ENCODE assay signal across 8 mouse cellular contexts in the genomic region with DNA sequence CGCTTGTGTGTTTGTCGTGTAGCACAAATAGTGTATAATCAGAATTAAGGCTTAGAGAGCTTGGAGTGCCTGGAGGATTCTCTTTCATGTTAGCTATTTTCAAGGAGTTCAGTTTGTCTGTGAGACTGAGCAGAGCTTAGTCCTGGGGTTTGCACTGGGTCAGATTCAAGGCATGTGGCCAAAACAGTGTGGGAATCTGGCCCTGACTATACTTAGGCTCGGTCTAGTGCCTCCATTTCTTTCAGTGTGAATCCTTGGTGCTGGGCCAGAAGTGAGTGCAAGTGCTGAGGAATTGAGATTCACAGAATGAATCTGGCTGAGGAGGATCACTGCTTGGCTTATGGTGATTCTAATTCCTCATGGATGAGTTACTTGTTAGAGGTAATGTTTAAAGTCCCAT. TPM values are rescaled to one million over a fixed set of nuclear protein-coding genes. Genes with fewer than 3 reads are reported as not detected.
DNase-seq lines count a peak whose midpoint lies in the region; ATAC-seq and TF ChIP-seq lines count a peak whose summit lies in the region.

No protein-coding gene starts in this region.

- ATAC-seq in liver, postnatal 0 days, result no peak
- ATAC-seq in cerebellum, adult (ENCODE audit: insufficient number of reproducible peaks, low FRiP score, low TSS enrichment), result peak; percentile 40
- ATAC-seq in kidney, postnatal 0 days (replicated peaks; ENCODE audit: low FRiP score, low read depth), result no peak
- no peak for ATAC-seq in frontal cortex, adult (ENCODE audit: low TSS enrichment)

- H3K36me3 ChIP-seq in liver, adult 2 months (ENCODE audit: control insufficient read depth, insufficient read depth, low read length), result no peaks in the 10 kb centered on the region
- H3K36me3 ChIP-seq in liver, postnatal 0 days (replicated peaks; ENCODE audit: insufficient read depth, low read length), result no peaks in the 10 kb centered on the region
- H3K36me3 ChIP-seq in kidney, postnatal 0 days (ENCODE audit: insufficient read depth, low read length), result no peaks in the 10 kb centered on the region

- H3K79me2 ChIP-seq in liver, adult 2 months (ENCODE audit: control insufficient read depth, insufficient read depth, low read length), result peaks cover 29% of the 10 kb centered on the region

- no peak overlapping the region for H3K4me2 ChIP-seq in liver, postnatal 0 days (ENCODE audit: low read depth, low read length)
- H3K4me2 ChIP-seq in kidney, postnatal 0 days (ENCODE audit: low read length), result no peak overlapping the region

- no peak for TF ChIP-seq CTCF in liver, adult 2 months (IDR thresholded peaks at IDR 0.05; ENCODE audit: low read depth, low read length)
- no peak for TF ChIP-seq CTCF in liver, postnatal 0 days (IDR thresholded peaks at IDR 0.05; ENCODE audit: low read depth)
- TF ChIP-seq CTCF in kidney, postnatal 0 days (IDR thresholded peaks at IDR 0.05; ENCODE audit: low read depth), result no peak

- 48% methylated on average over 3 of the region's 3 CpGs for WGBS in liver, adult 2 months
- WGBS in liver, postnatal 0 days (ENCODE audit: insufficient replicate concordance), result 58% methylated on average over 3 of the region's 3 CpGs
- WGBS in kidney, postnatal 0 days, result 57% methylated on average over 3 of the region's 3 CpGs

- peaks cover 43% of the 10 kb centered on the region for H3K4me1 ChIP-seq in liver, adult 2 months (ENCODE audit: control insufficient read depth, insufficient read depth, low read length)
- H3K4me1 ChIP-seq in liver, postnatal 0 days (ENCODE audit: insufficient read depth), result peaks cover 10% of the 10 kb centered on the region
- H3K4me1 ChIP-seq in kidney, postnatal 0 days (replicated peaks; ENCODE audit: insufficient read depth, low read length), result peaks cover 19% of the 10 kb centered on the region; the same call in 1 of the 2 replicates

- H3K27ac ChIP-seq in liver, adult 2 months (replicated peaks; ENCODE audit: insufficient read depth, low read depth, low read length), result no peak overlapping the region
- no peak overlapping the region for H3K27ac ChIP-seq in liver, postnatal 0 days (ENCODE audit: low read depth)
- H3K27ac ChIP-seq in kidney, postnatal 0 days, result peak overlapping the region; percentile 27; the same call in 1 of the 2 replicates

- peak; percentile 62 for DNase-seq in liver, adult 2 months (ENCODE audit: extremely low read depth, low read depth, low spot score)
- DNase-seq in liver, postnatal 0 days, result no peak
- peak; percentile 74 to 77 for DNase-seq in heart, adult 18-20 months
- DNase-seq in kidney, postnatal 0 days (ENCODE audit: low spot score), result no peak
- no peak for DNase-seq in layer of hippocampus, adult 18-20 months (ENCODE audit: low spot score in 2 of 2)
- DNase-seq in embryo, embryonic 9.5 days (ENCODE audit: extremely low spot score), result no peak

- H3K27me3 ChIP-seq in liver, adult 2 months (ENCODE audit: control insufficient read depth, insufficient read depth, low read length), result no peaks in the 10 kb centered on the region
- H3K27me3 ChIP-seq in liver, postnatal 0 days (ENCODE audit: insufficient read depth, low read length), result peaks cover 5% of the 10 kb centered on the region; the same call in 1 of the 2 replicates
- no peaks in the 10 kb centered on the region for H3K27me3 ChIP-seq in kidney, postnatal 0 days (ENCODE audit: insufficient read depth, low read length)

- no peak overlapping the region for H3K4me3 ChIP-seq in liver, adult 2 months (ENCODE audit: insufficient read depth, low read depth, low read length)
- H3K4me3 ChIP-seq in liver, postnatal 0 days (ENCODE audit: low read depth, low read length), result no peak overlapping the region
- no peak overlapping the region for H3K4me3 ChIP-seq in kidney, postnatal 0 days (replicated peaks; ENCODE audit: low read depth, low read length)

- no peak overlapping the region for H3K9ac ChIP-seq in liver, adult 2 months (ENCODE audit: low read depth, low read length)
- no peak overlapping the region for H3K9ac ChIP-seq in liver, postnatal 0 days (replicated peaks)
- H3K9ac ChIP-seq in kidney, postnatal 0 days (ENCODE audit: low read depth, low read length), result no peak overlapping the region

- H3K9me3 ChIP-seq in liver, postnatal 0 days (ENCODE audit: low read length), result no peaks in the 10 kb centered on the region
- H3K9me3 ChIP-seq in kidney, postnatal 0 days (replicated peaks; ENCODE audit: low read length), result no peaks in the 10 kb centered on the region

- no peak for TF ChIP-seq EP300 in liver, postnatal 0 days (IDR thresholded peaks at IDR 0.05; ENCODE audit: low read depth)

- no peak for TF ChIP-seq POLR2A in liver, adult 2 months (IDR thresholded peaks at IDR 0.05; ENCODE audit: extremely low read depth, insufficient read depth, low read length)

RNA-seq across cellular contexts. Expression of gene Pard3, which starts 6.5 kb away (rescaled TPM):
- total RNA-seq in liver, adult 2 months (2014; rRNA removed), result 47.4 and 54.9 TPM in 2 replicates
- 61.4 and 62.4 TPM in 2 replicates for polyA plus RNA-seq in liver, adult 2 months (2012; rRNA removed)
- 8.9 and 10.2 TPM in 2 replicates for polyA plus RNA-seq in liver, postnatal 0 days (2015; fragmentation: Nextera tagmentation; extraction: Ambion mirVana)
- total RNA-seq in heart, adult 18-20 months (2021), result 10 to 100 TPM; 29.3 to 31.8 TPM
- polyA plus RNA-seq in kidney, postnatal 0 days (2015; fragmentation: Nextera tagmentation; extraction: Ambion mirVana), result 23.1 and 23.2 TPM in 2 replicates
- total RNA-seq in layer of hippocampus, adult 18-20 months (2021), result 10 to 100 TPM; 23.7 to 24.4 TPM

Comparison
In these comparisons a context has a peak if more than half of its experiments do, and no peak if none do; other contexts are left out.
1. DNase-seq: peak in liver, adult 2 months (single experiment) and heart, adult 18-20 months (2 of 2); none in liver, postnatal 0 days (single experiment), kidney, postnatal 0 days (single experiment), layer of hippocampus, adult 18-20 months (0 of 2) and embryo, embryonic 9.5 days (single experiment).